Mouse (Mus musculus) frontal cortex, postnatal 25 days (tissue): ENCODE measurements around the gene Slc39a9.

Experiments
- DNase-seq, 2 experiments: peaks; one replicate each; pipeline ENCODE4 v3.0.0; 2022; ENCODE audit warnings: low spot score in 2 of 2

Slc39a9 gene

GRCm38 (mm10) chr12:80643693-80644505 is at the start of gene Slc39a9, which contains the start of gene Erh:
Gene Slc39a9 (plus strand): TSS chr12:80643883.
Gene Erh (minus strand): TSS chr12:80644341.
- DNase-seq = peak; percentile 91 to 92

GRCm38 (mm10) chr12:80594141-80594540 is 49.5 kb upstream of the Slc39a9 start:
- DNase-seq = no peak

GRCm38 (mm10) chr12:80594781-80595180 is 48.9 kb upstream of the Slc39a9 start:
- DNase-seq = no peak

- DNase-seq = no peak
These were observed 48.1 kb upstream of the Slc39a9 start for GRCm38 (mm10) chr12:80595566-80595965.

GRCm38 (mm10) chr12:80595968-80596367 is 47.7 kb upstream of the Slc39a9 start:
- DNase-seq = no peak

GRCm38 (mm10) chr12:80598236-80598635 is 45.4 kb upstream of the Slc39a9 start:
- no peak for DNase-seq

GRCm38 (mm10) chr12:80598756-80599155 is 44.9 kb upstream of the Slc39a9 start:
- no peak for DNase-seq

- no peak for DNase-seq
These were observed 42.0 kb upstream of the Slc39a9 start for GRCm38 (mm10) chr12:80601597-80602269.

- DNase-seq = no peak
These were observed 41.3 kb upstream of the Slc39a9 start for GRCm38 (mm10) chr12:80602432-80602831.

GRCm38 (mm10) chr12:80603566-80603965 is 40.1 kb upstream of the Slc39a9 start:
- DNase-seq = no peak

- DNase-seq = no peak
These were observed 39.5 kb upstream of the Slc39a9 start for GRCm38 (mm10) chr12:80604218-80604617.

- no peak for DNase-seq
These were observed 35.1 kb upstream of the Slc39a9 start for GRCm38 (mm10) chr12:80608576-80608975.

- no peak for DNase-seq
These were observed 33.8 kb upstream of the Slc39a9 start for GRCm38 (mm10) chr12:80609928-80610327.

GRCm38 (mm10) chr12:80612113-80612791 is 31.4 kb upstream of the Slc39a9 start:
- DNase-seq = no peak

GRCm38 (mm10) chr12:80615371-80616257 is 28.1 kb upstream of the Slc39a9 start:
- no peak for DNase-seq

- no peak for DNase-seq
These were observed 23.2 kb upstream of the Slc39a9 start for GRCm38 (mm10) chr12:80620501-80620900.

GRCm38 (mm10) chr12:80631790-80632189 is 11.9 kb upstream of the Slc39a9 start:
- DNase-seq = no peak

GRCm38 (mm10) chr12:80642725-80643692 is 674 bp upstream of the Slc39a9 start:
- DNase-seq = peak; percentile 9 to 17

- DNase-seq = peak in 1 of 2 experiments; percentile 8
These were observed 804 bp downstream of the Slc39a9 start for GRCm38 (mm10) chr12:80644506-80644868.

GRCm38 (mm10) chr12:80646377-80646776 is 2.7 kb downstream of the Slc39a9 start:
- no peak for DNase-seq
